Mouse (Mus musculus) megakaryocyte, adult 5-6 weeks (primary cell): ENCODE measurements around the gene Ppfia2. TPM values are rescaled to one million over a fixed set of nuclear protein-coding genes. Genes with fewer than 3 reads are reported as not detected.

ENCODE experiments used
- ATAC-seq: 2 replicates; pipeline ENCODE4 v1.8.0; 2016; ENCODE audit warnings: mild to moderate bottlenecking, inconsistent platforms; ENCODE audit not compliant: poor library complexity, severe bottlenecking
- total RNA-seq, 2 experiments: library from RNA; stranded (forward) in 1 of 2; stranded (reverse) in 1 of 2; fragments of 153-499, 151-499 nt in 1 of 2; fragments of 221-1000, 200-1000 nt in 1 of 2; gene quantifications; 2 replicates each; pipeline versions ENCODE4 v1.2.3 to v1.2.4; 2015 to 2017

Gene Ppfia2
- total RNA-seq, 2 experiments from 2014 or later: 0.07 TPM; not detected in 1

- no peak for ATAC-seq
These were observed 440.0 kb downstream of the Ppfia2 start for GRCm38 (mm10) chr10:106910108-106910507.

- no peak for ATAC-seq
These were observed 442.9 kb downstream of the Ppfia2 start for GRCm38 (mm10) chr10:106913032-106913431.

- no peak for ATAC-seq
These were observed 444.1 kb downstream of the Ppfia2 start for GRCm38 (mm10) chr10:106914275-106914674.

- ATAC-seq: no peak
These were observed 444.7 kb downstream of the Ppfia2 start for GRCm38 (mm10) chr10:106914822-106915221.

GRCm38 (mm10) chr10:106924334-106924733 lies 454.2 kb downstream of the Ppfia2 start:
- no peak for ATAC-seq

- no peak for ATAC-seq
These were observed 454.7 kb downstream of the Ppfia2 start for GRCm38 (mm10) chr10:106924798-106925197.

- no peak for ATAC-seq
These were observed 458.6 kb downstream of the Ppfia2 start for GRCm38 (mm10) chr10:106928576-106929332.

GRCm38 (mm10) chr10:106932571-106933073 lies 462.5 kb downstream of the Ppfia2 start:
- ATAC-seq: no peak

GRCm38 (mm10) chr10:106936996-106937395 lies 466.9 kb downstream of the Ppfia2 start:
- no peak for ATAC-seq

- ATAC-seq: no peak
These were observed 468.7 kb downstream of the Ppfia2 start for GRCm38 (mm10) chr10:106938851-106939250.

- no peak for ATAC-seq
These were observed 469.3 kb downstream of the Ppfia2 start for GRCm38 (mm10) chr10:106939441-106939840.

GRCm38 (mm10) chr10:106941380-106941779 lies 471.2 kb downstream of the Ppfia2 start:
- no peak for ATAC-seq

- no peak for ATAC-seq
These were observed 488.9 kb downstream of the Ppfia2 start for GRCm38 (mm10) chr10:106959026-106959425.

GRCm38 (mm10) chr10:106975193-106976141 lies 505.3 kb downstream of the Ppfia2 start:
- ATAC-seq: no peak
